Mouse (Mus musculus) lung, embryonic 14.5 days (tissue): Measurements from ENCODE around the gene Sys1. TPM values are rescaled to one million over a fixed set of nuclear protein-coding genes. Genes with fewer than 3 reads are reported as not detected.

Experiments
- ATAC-seq: fragments of 200-750 bp; cut with Nextera tagmentation; 2 replicates; pipeline ENCODE4 v1.8.0; 2017; ENCODE audit warnings: mild to moderate bottlenecking, moderate TSS enrichment, moderate library complexity; ENCODE audit not compliant: insufficient read depth
- DNase-seq: peaks from one replicate; pipeline ENCODE4 v3.0.0-alpha.2; 2015
- H3K27ac ChIP-seq: fragments of 300-500 bp; sonication (generic); 2 replicates; pipeline ENCODE4 v1.5.1; 2014; ENCODE audit warnings: low read depth, mild to moderate bottlenecking, moderate library complexity
- H3K27me3 ChIP-seq: fragments of 300-500 bp; sonication (generic); 2 replicates; pipeline ENCODE4 v1.6.1; 2014; ENCODE audit warnings: low read length, control low read depth; ENCODE audit not compliant: insufficient read depth
- H3K36me3 ChIP-seq: fragments of 300-500 bp; sonication (generic); 2 replicates; pipeline ENCODE4 v1.6.1; 2014; ENCODE audit warnings: control low read depth; ENCODE audit not compliant: insufficient read depth
- H3K4me1 ChIP-seq: fragments of 300-500 bp; sonication (generic); 2 replicates; pipeline ENCODE4 v1.6.1; 2014; ENCODE audit warnings: antibody characterized with exemption, control low read depth; ENCODE audit not compliant: insufficient read depth
- H3K4me2 ChIP-seq: fragments of 300-500 bp; sonication (generic); 2 replicates; pipeline ENCODE4 v1.6.1; 2014; ENCODE audit warnings: mild to moderate bottlenecking
- H3K4me3 ChIP-seq: fragments of 300-500 bp; sonication (generic); 2 replicates; pipeline ENCODE4 v1.5.1; 2014; ENCODE audit warnings: low read depth, low read length
- H3K9ac ChIP-seq: fragments of 300-500 bp; sonication (generic); 2 replicates; pipeline ENCODE4 v1.6.1; 2014
- H3K9me3 ChIP-seq: fragments of 300-500 bp; sonication (generic); 2 replicates; pipeline ENCODE4 v1.6.1; 2016; ENCODE audit warnings: low read depth, low read length, control low read depth
- CTCF ChIP-seq: IDR thresholded peaks from 2 replicates; pipeline ENCODE4 v1.5.1; 2016; ENCODE audit warnings: antibody characterized with exemption, low read depth
- WGBS: fragments of 180-500 bp; shearing (Covaris S2); extraction: QIAGEN DNeasy Blood & Tissue Kit; methylation state at CpG from one replicate; pipeline ENCODE4 v1.1.7; 2014; 5-methylcytosine and 5-hydroxymethylcytosine counted together
- polyA plus RNA-seq: library from polyadenylated mRNA; unstranded; fragments of >200 nt; fragmentation: Nextera tagmentation; extraction: Ambion mirVana; gene quantifications from 2 replicates; pipeline ENCODE4 v1.2.1, GENCODE M21; 2014

Sys1 gene
- polyA plus RNA-seq, 1 experiment from 2014 or later, result 68.7 TPM

DNA sequence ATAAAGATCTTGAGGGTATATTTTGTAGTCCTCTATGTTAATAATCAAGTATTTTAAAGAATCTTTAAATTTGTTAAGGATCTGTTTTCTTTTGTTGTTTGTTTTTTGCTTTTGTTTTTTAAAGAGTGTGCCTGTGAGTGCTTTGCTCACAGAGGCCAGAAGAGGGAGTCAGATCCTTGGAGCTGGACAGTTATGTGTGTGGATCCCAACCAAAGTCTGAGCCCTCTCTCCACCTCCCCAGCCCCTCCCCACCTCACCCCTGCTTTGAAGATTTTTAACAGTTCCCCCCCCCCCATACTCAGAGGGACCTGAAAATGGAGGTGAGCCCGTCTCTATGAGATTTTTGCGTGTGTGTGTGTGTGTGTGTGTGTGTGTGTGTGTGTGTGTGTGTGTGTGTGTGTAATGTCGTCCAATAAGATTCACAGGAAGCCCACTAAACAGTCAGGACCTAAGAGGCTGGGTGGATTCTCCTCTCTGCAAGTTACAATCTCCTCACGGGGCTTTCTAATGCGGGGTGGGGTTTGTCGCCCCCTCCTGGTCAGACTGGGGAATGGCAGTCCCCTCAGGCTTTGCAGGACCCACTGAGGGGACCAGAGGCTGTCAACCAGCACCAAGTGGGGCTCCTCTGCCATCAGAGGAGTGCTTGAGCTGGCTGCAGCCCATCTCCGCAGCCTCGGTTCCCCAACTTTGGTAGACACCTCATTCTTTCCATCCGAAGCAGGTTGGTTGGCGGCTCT, 60.9 kb downstream of the Sys1 start:
- WGBS, result 38% methylated on average over 9 of the region's 10 CpGs
- no peaks in the 10 kb centered on the region for H3K9me3 ChIP-seq
- H3K4me1 ChIP-seq, result no peaks in the 10 kb centered on the region; the same call in 1 of the 2 replicates
- H3K4me2 ChIP-seq, result no peak overlapping the region
- no peak overlapping the region for H3K9ac ChIP-seq
- no peaks in the 10 kb centered on the region for H3K36me3 ChIP-seq
- H3K4me3 ChIP-seq, result no peak overlapping the region
- TF ChIP-seq CTCF, result peak; percentile 86
- DNase-seq, result peak; percentile 80
- no peak overlapping the region for H3K27ac ChIP-seq
- ATAC-seq, result no peak
- H3K27me3 ChIP-seq, result no peaks in the 10 kb centered on the region

DNA sequence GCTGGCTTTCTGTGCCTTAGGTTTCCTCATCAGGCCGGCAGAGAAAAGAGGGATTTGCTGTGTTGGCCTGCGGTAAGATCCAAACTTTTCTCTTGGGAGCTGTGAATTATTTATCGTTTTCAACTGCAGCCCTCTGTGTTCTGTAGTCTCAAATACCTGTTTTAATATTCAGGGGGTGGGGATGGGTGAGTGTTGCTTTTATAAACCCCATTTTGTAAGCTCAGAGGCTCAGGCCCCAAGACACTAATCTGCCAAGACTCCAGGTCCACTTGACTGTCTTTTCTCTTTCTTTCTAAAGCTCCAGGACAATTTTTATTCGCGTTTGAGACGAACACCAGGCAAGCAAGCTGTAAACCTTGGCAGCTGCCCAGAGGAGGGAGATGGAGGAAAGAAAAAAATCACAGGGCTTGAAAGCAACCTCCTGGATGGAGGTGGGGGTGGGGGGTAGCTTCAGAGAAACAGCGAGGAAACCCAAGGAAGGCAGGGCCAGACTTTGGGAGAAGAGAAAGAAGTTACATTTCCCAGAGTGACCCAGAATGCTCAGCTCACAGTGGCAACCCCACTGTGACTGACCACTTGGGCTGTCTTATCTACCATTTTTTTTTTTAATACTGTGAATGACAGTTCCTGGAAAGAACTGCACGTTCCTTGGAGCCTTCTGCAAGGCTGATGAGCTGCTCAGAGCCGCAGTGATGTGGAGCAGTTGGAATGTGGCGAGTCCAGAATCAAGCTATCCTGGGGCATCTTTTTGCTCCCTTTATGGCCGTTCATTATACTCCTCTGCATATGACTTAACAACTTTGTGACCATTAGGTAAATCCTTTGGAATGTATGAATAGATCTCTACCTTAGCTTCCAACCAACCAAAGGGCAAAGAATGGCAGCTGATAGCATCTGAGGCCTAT, 61.8 kb downstream of the Sys1 start:
- Histone ChIP-seq H3K9ac (no peak overlapping the region), H3K27ac (no peak overlapping the region), H3K9me3 (no peaks in the 10 kb centered on the region), H3K27me3 (no peaks in the 10 kb centered on the region), H3K4me3 (no peak overlapping the region), H3K4me1 (no peaks in the 10 kb centered on the region; the same call in 1 of the 2 replicates), H3K4me2 (no peak overlapping the region), H3K36me3 (no peaks in the 10 kb centered on the region)
- TF ChIP-seq CTCF, result no peak
- DNase-seq (peak; percentile 38), ATAC-seq (no peak)
- WGBS, result 40% methylated on average over 11 of the region's 11 CpGs

DNA sequence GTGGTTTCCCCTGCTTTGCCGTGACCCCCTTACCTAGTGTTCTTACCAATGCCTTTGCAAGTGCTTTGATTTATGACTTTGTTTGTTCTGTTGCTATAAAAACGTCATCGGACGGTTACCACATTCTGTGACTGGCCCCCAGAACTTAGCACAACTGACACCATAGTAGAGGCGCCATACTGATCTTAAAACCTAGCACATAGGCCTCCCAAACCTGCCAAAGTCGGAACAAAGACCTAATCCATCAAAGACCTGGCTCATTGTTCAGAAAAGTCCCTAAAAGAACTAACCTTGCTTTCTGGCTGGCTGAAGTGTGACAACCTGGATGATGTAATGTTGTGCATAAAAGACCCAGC, 62.4 kb downstream of the Sys1 start:
- H3K9me3 ChIP-seq, result no peaks in the 10 kb centered on the region
- no peaks in the 10 kb centered on the region for H3K36me3 ChIP-seq
- H3K4me2 ChIP-seq, result no peak overlapping the region
- DNase-seq, result no peak
- TF ChIP-seq CTCF, result no peak
- H3K9ac ChIP-seq, result no peak overlapping the region
- H3K4me1 ChIP-seq, result no peaks in the 10 kb centered on the region; the same call in 1 of the 2 replicates
- 71% methylated on average over 6 of the region's 6 CpGs for WGBS
- no peak for ATAC-seq
- no peak overlapping the region for H3K4me3 ChIP-seq
- no peaks in the 10 kb centered on the region for H3K27me3 ChIP-seq
- no peak overlapping the region for H3K27ac ChIP-seq

DNA sequence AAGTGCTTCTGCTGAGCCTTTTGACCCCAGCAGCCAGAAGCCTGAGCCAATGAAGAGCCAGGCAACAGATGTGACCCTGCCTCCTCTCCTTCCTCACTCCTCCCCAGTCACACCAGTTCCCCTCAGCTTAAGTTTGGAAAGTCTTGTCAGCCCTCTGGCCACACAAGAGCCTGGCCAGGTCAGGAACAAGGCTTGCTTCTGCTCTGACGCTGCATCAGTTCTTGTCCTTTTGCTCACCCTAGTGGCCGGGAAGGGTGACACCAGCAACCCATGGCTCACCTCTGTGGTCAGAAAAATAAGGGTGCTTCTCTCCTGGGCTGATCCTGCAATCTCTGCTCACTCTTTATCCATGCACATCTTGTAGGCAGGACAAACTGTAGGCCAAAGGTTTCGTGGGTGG, 64.0 kb downstream of the Sys1 start:
- DNase-seq (peak; percentile 75), ATAC-seq (peak; percentile 47; the same call in 1 of the 2 replicates)
- Histone ChIP-seq H3K9ac (no peak overlapping the region), H3K27ac (no peak overlapping the region), H3K4me1 (no peaks in the 10 kb centered on the region; the same call in 1 of the 2 replicates), H3K9me3 (no peaks in the 10 kb centered on the region), H3K4me2 (no peak overlapping the region), H3K27me3 (no peaks in the 10 kb centered on the region), H3K36me3 (no peaks in the 10 kb centered on the region), H3K4me3 (no peak overlapping the region)
- TF ChIP-seq CTCF, result peak; percentile 87
- WGBS, result 10% methylated on average over 3 of the region's 3 CpGs

- Histone ChIP-seq H3K9ac (no peak overlapping the region), H3K4me1 (no peaks in the 10 kb centered on the region; the same call in 1 of the 2 replicates), H3K27me3 (no peaks in the 10 kb centered on the region), H3K4me3 (no peak overlapping the region), H3K27ac (no peak overlapping the region), H3K36me3 (no peaks in the 10 kb centered on the region), H3K9me3 (no peaks in the 10 kb centered on the region), H3K4me2 (peak overlapping the region; percentile 15; the same call in 1 of the 2 replicates)
- no peak for TF ChIP-seq CTCF
- no peak for ATAC-seq
- peak; percentile 52 for DNase-seq
- 14% methylated on average over 11 of the region's 11 CpGs for WGBS
These were observed 65.1 kb downstream of the Sys1 start for GRCm38 (mm10) chr2:164521841-164522240.

DNA sequence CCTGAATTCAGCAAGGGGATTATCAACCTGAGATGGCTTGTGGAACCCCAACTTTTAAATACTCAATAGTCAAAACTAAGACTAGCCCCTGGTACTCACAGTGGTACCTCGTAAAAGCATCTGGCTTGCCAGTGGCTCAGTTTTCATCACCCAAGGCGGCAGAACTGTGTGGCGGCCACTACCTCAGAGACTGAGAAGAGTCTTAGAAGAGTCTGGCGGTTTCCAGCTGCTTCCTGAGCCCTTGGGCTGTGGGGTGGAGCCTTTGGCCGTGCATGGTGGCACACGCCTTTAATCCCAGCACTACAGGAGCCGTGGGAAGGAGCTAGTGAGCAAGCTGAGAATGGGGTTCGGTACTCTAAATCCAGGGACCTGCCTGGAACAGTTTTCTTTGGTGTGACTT, 65.5 kb downstream of the Sys1 start:
- H3K4me3 ChIP-seq, result no peak overlapping the region
- H3K27me3 ChIP-seq, result no peaks in the 10 kb centered on the region
- no peaks in the 10 kb centered on the region for H3K9me3 ChIP-seq
- H3K4me1 ChIP-seq, result no peaks in the 10 kb centered on the region; the same call in 1 of the 2 replicates
- no peak for ATAC-seq
- no peak overlapping the region for H3K9ac ChIP-seq
- H3K36me3 ChIP-seq, result no peaks in the 10 kb centered on the region
- DNase-seq, result no peak
- no peak overlapping the region for H3K4me2 ChIP-seq
- WGBS, result 26% methylated on average over 8 of the region's 8 CpGs
- TF ChIP-seq CTCF, result no peak
- H3K27ac ChIP-seq, result no peak overlapping the region; the same call in 1 of the 2 replicates

GRCm38 (mm10) chr2:164523301-164523773, 66.6 kb downstream of the Sys1 start:
- H3K27ac ChIP-seq, result no peak overlapping the region
- no peak overlapping the region for H3K4me3 ChIP-seq
- DNase-seq, result no peak
- 73% methylated on average over 10 of the region's 10 CpGs for WGBS
- no peaks in the 10 kb centered on the region; the same call in 1 of the 2 replicates for H3K4me1 ChIP-seq
- H3K36me3 ChIP-seq, result no peaks in the 10 kb centered on the region
- no peaks in the 10 kb centered on the region for H3K9me3 ChIP-seq
- TF ChIP-seq CTCF, result no peak
- no peak overlapping the region for H3K4me2 ChIP-seq
- no peak for ATAC-seq
- H3K9ac ChIP-seq, result no peak overlapping the region
- H3K27me3 ChIP-seq, result no peaks in the 10 kb centered on the region
